Mouse (Mus musculus) forebrain, embryonic 10.5 days (tissue): Measurements from ENCODE around the gene C2. TPM values are rescaled to one million over a fixed set of nuclear protein-coding genes. Genes with fewer than 3 reads are reported as not detected.
A peak's percentile ranks its signal among the peaks of the same experiment; 100 is the strongest.

Experiments used
- DNase-seq: peaks from one replicate; pipeline ENCODE4 v3.0.0-alpha.2; 2017; ENCODE audit warnings: low spot score; ENCODE audit errors: extremely low spot score
- H3K27ac ChIP-seq: fragments of 300-500 bp; sonication (generic); 2 replicates; pipeline ENCODE4 v1.5.1; 2016; ENCODE audit warnings: mild to moderate bottlenecking
- H3K27me3 ChIP-seq: fragments of 300-500 bp; sonication (generic); 2 replicates; pipeline ENCODE4 v1.6.1; 2016; ENCODE audit warnings: mild to moderate bottlenecking; ENCODE audit not compliant: poor library complexity, severe bottlenecking
- H3K36me3 ChIP-seq: fragments of 300-500 bp; sonication (generic); replicated peaks from 2 replicates; pipeline ENCODE4 v1.6.1; 2016; ENCODE audit warnings: mild to moderate bottlenecking, moderate library complexity
- H3K4me1 ChIP-seq: fragments of 300-500 bp; sonication (generic); 2 replicates; pipeline ENCODE4 v1.6.1; 2016
- H3K4me3 ChIP-seq: fragments of 300-500 bp; sonication (generic); 2 replicates; pipeline ENCODE4 v1.5.1; 2016; ENCODE audit warnings: mild to moderate bottlenecking, moderate library complexity
- H3K9me3 ChIP-seq: fragments of 300-500 bp; sonication (generic); 2 replicates; pipeline ENCODE4 v1.6.1; 2016; ENCODE audit warnings: mild to moderate bottlenecking, moderate library complexity
- WGBS: fragments of 180-500 bp; shearing (Covaris S2); methylation state at CpG from one replicate; pipeline ENCODE4 v1.1.7; 2016; 5-methylcytosine and 5-hydroxymethylcytosine counted together
- polyA plus RNA-seq: library from polyadenylated mRNA; unstranded; fragments of >200 nt; fragmentation: Nextera tagmentation; extraction: Ambion mirVana; gene quantifications from 2 replicates; pipeline ENCODE4 v1.2.1, GENCODE M21; 2016

Gene C2
- polyA plus RNA-seq, 1 experiment from 2014 or later, result 0.83 TPM

- H3K4me1 ChIP-seq, result peaks cover under 1% of the 10 kb centered on the region
- no peak overlapping the region for H3K27ac ChIP-seq
- H3K4me3 ChIP-seq, result no peak overlapping the region
- DNase-seq, result no peak
- no peaks in the 10 kb centered on the region for H3K36me3 ChIP-seq
- no peaks in the 10 kb centered on the region for H3K9me3 ChIP-seq
- H3K27me3 ChIP-seq, result peaks cover 3% of the 10 kb centered on the region
- 91% methylated on average over 5 of the region's 5 CpGs for WGBS
Observed at GRCm38 (mm10) chr17:34887942-34888341, 10.1 kb downstream of the C2 start.

GRCm38 (mm10) chr17:34885615-34886014 lies 12.4 kb downstream of the C2 start:
- Histone ChIP-seq H3K27ac (no peak overlapping the region), H3K36me3 (no peaks in the 10 kb centered on the region), H3K4me3 (no peak overlapping the region), H3K9me3 (no peaks in the 10 kb centered on the region), H3K27me3 (peaks cover 22% of the 10 kb centered on the region), H3K4me1 (peaks cover 8% of the 10 kb centered on the region)
- no peak for DNase-seq
- 89% methylated on average over 3 of the region's 3 CpGs for WGBS

GRCm38 (mm10) chr17:34884704-34885103 lies 13.4 kb downstream of the C2 start:
- no peak overlapping the region for H3K4me3 ChIP-seq
- H3K27ac ChIP-seq, result no peak overlapping the region
- peaks cover 11% of the 10 kb centered on the region for H3K4me1 ChIP-seq
- WGBS, result 85% methylated on average over 6 of the region's 6 CpGs
- DNase-seq, result no peak
- no peaks in the 10 kb centered on the region for H3K9me3 ChIP-seq
- no peaks in the 10 kb centered on the region for H3K36me3 ChIP-seq
- peaks cover 22% of the 10 kb centered on the region for H3K27me3 ChIP-seq

- Histone ChIP-seq H3K4me1 (peaks cover 17% of the 10 kb centered on the region), H3K27ac (no peak overlapping the region), H3K27me3 (peaks cover 22% of the 10 kb centered on the region), H3K9me3 (no peaks in the 10 kb centered on the region), H3K36me3 (no peaks in the 10 kb centered on the region), H3K4me3 (no peak overlapping the region)
- no peak for DNase-seq
- WGBS, result 78% methylated on average over 3 of the region's 3 CpGs
Observed at GRCm38 (mm10) chr17:34883332-34883731, 14.7 kb downstream of the C2 start.

- H3K36me3 ChIP-seq, result no peaks in the 10 kb centered on the region
- H3K4me3 ChIP-seq, result peak within 1 kb of the TSS; percentile 23; the same call in 1 of the 2 replicates
- peaks cover 17% of the 10 kb centered on the region for H3K4me1 ChIP-seq
- DNase-seq, result no peak
- 7% methylated on average over 15 of the region's 15 CpGs for WGBS
- H3K27me3 ChIP-seq, result peaks cover 22% of the 10 kb centered on the region
- no peak within 1 kb of the TSS for H3K27ac ChIP-seq
- H3K9me3 ChIP-seq, result no peaks in the 10 kb centered on the region
Observed at GRCm38 (mm10) chr17:34881683-34882310, 16.3 kb downstream of the C2 start, which contains the start of gene Gm20547. Gene Gm20547, minus strand, starts transcription at chr17:34882042.

- no peak overlapping the region for H3K4me3 ChIP-seq
- peaks cover 17% of the 10 kb centered on the region for H3K4me1 ChIP-seq
- H3K36me3 ChIP-seq, result no peaks in the 10 kb centered on the region
- no peaks in the 10 kb centered on the region for H3K9me3 ChIP-seq
- no peak overlapping the region for H3K27ac ChIP-seq
- peaks cover 22% of the 10 kb centered on the region for H3K27me3 ChIP-seq
- DNase-seq, result no peak
Observed at GRCm38 (mm10) chr17:34881166-34881565, 16.9 kb downstream of the C2 start.

- H3K27me3 ChIP-seq, result peaks cover 22% of the 10 kb centered on the region
- no peaks in the 10 kb centered on the region for H3K36me3 ChIP-seq
- H3K9me3 ChIP-seq, result no peaks in the 10 kb centered on the region
- H3K4me3 ChIP-seq, result no peak within 1 kb of the TSS
- no peak within 1 kb of the TSS; the same call in 1 of the 2 replicates for H3K27ac ChIP-seq
- no peak for DNase-seq
- 71% methylated on average over 11 of the region's 11 CpGs for WGBS
- peaks cover 17% of the 10 kb centered on the region for H3K4me1 ChIP-seq
Observed at GRCm38 (mm10) chr17:34879336-34879879, 18.7 kb downstream of the C2 start, which contains the start of gene Zbtb12. Gene Zbtb12, plus strand, starts transcription at chr17:34879483.

- no peaks in the 10 kb centered on the region for H3K27me3 ChIP-seq
- H3K9me3 ChIP-seq, result no peaks in the 10 kb centered on the region
- H3K4me3 ChIP-seq, result no peak overlapping the region
- H3K36me3 ChIP-seq, result no peaks in the 10 kb centered on the region
- 95% methylated on average over 6 of the region's 6 CpGs for WGBS
- H3K4me1 ChIP-seq, result peaks cover 2% of the 10 kb centered on the region
- H3K27ac ChIP-seq, result no peak overlapping the region
- DNase-seq, result no peak
Observed at GRCm38 (mm10) chr17:34874321-34874720, 23.7 kb downstream of the C2 start.

- no peak for DNase-seq
- Histone ChIP-seq H3K27me3 (no peaks in the 10 kb centered on the region), H3K4me1 (peaks cover 3% of the 10 kb centered on the region; the same call in 1 of the 2 replicates), H3K4me3 (no peak overlapping the region), H3K9me3 (no peaks in the 10 kb centered on the region), H3K27ac (no peak overlapping the region), H3K36me3 (no peaks in the 10 kb centered on the region)
- 72% methylated on average over 7 of the region's 7 CpGs for WGBS
Observed at GRCm38 (mm10) chr17:34865981-34866380, 32.1 kb downstream of the C2 start.

- H3K27ac ChIP-seq, result no peak within 1 kb of the TSS
- no peak for DNase-seq
- H3K36me3 ChIP-seq, result peaks cover 6% of the 10 kb centered on the region
- H3K4me1 ChIP-seq, result peaks cover 3% of the 10 kb centered on the region; the same call in 1 of the 2 replicates
- no peak within 1 kb of the TSS for H3K4me3 ChIP-seq
- H3K9me3 ChIP-seq, result no peaks in the 10 kb centered on the region
- WGBS, result 74% methylated on average over 8 of the region's 8 CpGs
- H3K27me3 ChIP-seq, result no peaks in the 10 kb centered on the region
Observed at GRCm38 (mm10) chr17:34862416-34863081, 35.5 kb downstream of the C2 start, which contains the start of gene Cfb. Gene Cfb, minus strand, starts transcription at chr17:34862518.

- peaks cover 13% of the 10 kb centered on the region for H3K36me3 ChIP-seq
- 75% methylated on average over 13 of the region's 13 CpGs for WGBS
- H3K27ac ChIP-seq, result no peak overlapping the region
- no peak for DNase-seq
- peaks cover 3% of the 10 kb centered on the region; the same call in 1 of the 2 replicates for H3K4me1 ChIP-seq
- no peaks in the 10 kb centered on the region for H3K27me3 ChIP-seq
- no peak overlapping the region for H3K4me3 ChIP-seq
- no peaks in the 10 kb centered on the region for H3K9me3 ChIP-seq
Observed at GRCm38 (mm10) chr17:34861704-34862415, 36.2 kb downstream of the C2 start.

- 87% methylated on average over 9 of the region's 9 CpGs for WGBS
- Histone ChIP-seq H3K27ac (no peak overlapping the region), H3K4me1 (peaks cover 3% of the 10 kb centered on the region; the same call in 1 of the 2 replicates), H3K9me3 (no peaks in the 10 kb centered on the region), H3K4me3 (no peak overlapping the region), H3K27me3 (no peaks in the 10 kb centered on the region), H3K36me3 (peaks cover 27% of the 10 kb centered on the region)
- no peak for DNase-seq
Observed at GRCm38 (mm10) chr17:34860514-34860913, 37.6 kb downstream of the C2 start.
